Mouse (Mus musculus): ENCODE results near the gene Ccser1.

DNA sequence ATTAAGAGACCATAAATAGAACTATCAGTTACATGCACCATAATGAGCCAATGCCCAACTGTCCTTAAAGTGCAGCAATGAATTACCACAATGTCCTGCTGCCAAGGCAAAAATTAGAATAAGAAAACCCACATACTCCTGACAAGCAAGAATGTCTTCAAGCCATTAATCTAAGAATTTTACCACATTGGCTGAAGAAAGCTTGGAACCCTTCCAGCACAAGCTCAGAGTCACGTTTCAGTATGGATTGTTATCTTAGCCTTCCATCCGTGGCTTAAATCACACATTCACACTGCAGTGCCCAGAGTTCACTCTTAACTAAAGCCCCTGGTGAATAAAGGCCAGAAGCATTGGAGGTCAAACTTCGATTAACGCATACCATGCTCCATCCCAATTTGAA, 115.4 kb downstream of the Ccser1 start:
- TF ChIP-seq CTCF (IDR thresholded peaks at IDR 0.05; ENCODE audit: borderline replicate concordance, insufficient read depth, low read depth, low read length) (no peak), POLR2A (IDR thresholded peaks at IDR 0.05; ENCODE audit: borderline replicate concordance, insufficient read depth, low read length) (no peak)

All from cerebellum, adult 2 months (tissue).